Mouse (Mus musculus) forebrain, postnatal 0 days (tissue): ENCODE measurements around the gene Svs4. TPM values are rescaled to one million over a fixed set of nuclear protein-coding genes. Genes with fewer than 3 reads are reported as not detected.
"Not testable (repeated sequence)": the region's sequence is repeated elsewhere in the genome, so short reads cannot be mapped to it uniquely, and the experiment has no call there.

Source experiments
- ATAC-seq: fragments of 200-750 bp; cut with Nextera tagmentation; 2 replicates; pipeline ENCODE4 v1.8.0; 2017; ENCODE audit warnings: mild to moderate bottlenecking, moderate library complexity
- DNase-seq: peaks from one replicate; pipeline ENCODE4 v3.0.0-alpha.2; 2015
- H3K27ac ChIP-seq: fragments of 300-500 bp; sonication (generic); 2 replicates; pipeline ENCODE4 v1.5.1; 2014; ENCODE audit warnings: low read depth, mild to moderate bottlenecking, antibody characterized with exemption, low read length, moderate library complexity, mixed read lengths
- H3K27me3 ChIP-seq: fragments of 300-500 bp; sonication (generic); 2 replicates; pipeline ENCODE4 v1.6.1; 2014; ENCODE audit warnings: mild to moderate bottlenecking, low read length, mixed read lengths; ENCODE audit not compliant: insufficient read depth
- H3K36me3 ChIP-seq: fragments of 300-500 bp; sonication (generic); 2 replicates; pipeline ENCODE4 v1.6.1; 2014; ENCODE audit warnings: mild to moderate bottlenecking, moderate library complexity; ENCODE audit not compliant: insufficient read depth
- H3K4me1 ChIP-seq: fragments of 300-500 bp; sonication (generic); 2 replicates; pipeline ENCODE4 v1.6.1; 2014; ENCODE audit warnings: antibody characterized with exemption; ENCODE audit not compliant: insufficient read depth
- H3K4me2 ChIP-seq: fragments of 300-500 bp; sonication (generic); 2 replicates; pipeline ENCODE4 v1.6.1; 2014; ENCODE audit warnings: low read depth, mild to moderate bottlenecking, moderate library complexity
- H3K4me3 ChIP-seq: fragments of 300-500 bp; sonication (generic); 2 replicates; pipeline ENCODE4 v1.5.1; 2014; ENCODE audit warnings: low read depth, low read length, mixed read lengths
- H3K9ac ChIP-seq: fragments of 300-500 bp; sonication (generic); 2 replicates; pipeline ENCODE4 v1.6.1; 2014; ENCODE audit warnings: mild to moderate bottlenecking
- H3K9me3 ChIP-seq: fragments of 300-500 bp; sonication (generic); 2 replicates; pipeline ENCODE4 v1.6.1; 2016; ENCODE audit warnings: low read length
- CTCF ChIP-seq: sonication (generic); IDR thresholded peaks from 2 replicates; pipeline ENCODE4 v1.5.1; 2016; ENCODE audit warnings: antibody characterized with exemption, control low read depth, low read depth
- WGBS: fragments of 180-500 bp; shearing (Covaris S2); extraction: QIAGEN DNeasy Blood & Tissue Kit; methylation state at CpG from one replicate; pipeline ENCODE4 v1.1.7; 2014; 5-methylcytosine and 5-hydroxymethylcytosine counted together
- polyA plus RNA-seq: library from polyadenylated mRNA; unstranded; fragments of >200 nt; fragmentation: Nextera tagmentation; extraction: Ambion mirVana; gene quantifications from 2 replicates; pipeline ENCODE4 v1.2.1, GENCODE M21; 2015
- total RNA-seq: library from RNA; depleted of rRNA; stranded (reverse); fragments of >200 nt; gene quantifications from 2 replicates; pipeline ENCODE4 v1.2.3, GENCODE M21; 2014; rRNA removed

Svs4 gene
- total RNA-seq (not detected in 2 replicates), polyA plus RNA-seq (not detected in 2 replicates)

GRCm38 (mm10) chr2:164278359-164278758, at the start of gene Svs4:
Gene Svs4 (minus strand): TSS chr2:164278459.
- TF ChIP-seq CTCF = no peak
- WGBS = 95% methylated on average over 4 of the region's 4 CpGs
- Histone ChIP-seq H3K27ac (no peak within 1 kb of the TSS), H3K9ac (no peak within 1 kb of the TSS), H3K27me3 (no peaks in the 10 kb centered on the region), H3K9me3 (no peaks in the 10 kb centered on the region), H3K4me2 (no peak within 1 kb of the TSS), H3K4me3 (no peak within 1 kb of the TSS), H3K36me3 (no peaks in the 10 kb centered on the region), H3K4me1 (no peaks in the 10 kb centered on the region)
- ATAC-seq (no peak), DNase-seq (no peak)

- no peak overlapping the region for H3K9ac ChIP-seq
- H3K4me2 ChIP-seq = no peak overlapping the region
- ATAC-seq (no peak), DNase-seq (no peak)
- TF ChIP-seq CTCF = no peak
- H3K4me3 ChIP-seq = no peak overlapping the region
- H3K27ac ChIP-seq = no peak overlapping the region
- H3K9me3 ChIP-seq = no peaks in the 10 kb centered on the region
- no peaks in the 10 kb centered on the region for H3K36me3 ChIP-seq
- 91% methylated on average over 6 of the region's 6 CpGs for WGBS
- no peaks in the 10 kb centered on the region for H3K27me3 ChIP-seq
- no peaks in the 10 kb centered on the region for H3K4me1 ChIP-seq
Observed at GRCm38 (mm10) chr2:164320983-164321382, 42.7 kb upstream of the Svs4 start.

GRCm38 (mm10) chr2:164316451-164316850, 38.2 kb upstream of the Svs4 start, which contains the start of gene Svs6:
Gene Svs6 (plus strand): TSS chr2:164316751.
- H3K9ac ChIP-seq, H3K9me3 ChIP-seq, H3K27ac ChIP-seq, H3K4me2 ChIP-seq, H3K4me1 ChIP-seq, ATAC-seq, DNase-seq, H3K36me3 ChIP-seq, H3K27me3 ChIP-seq, H3K4me3 ChIP-seq: not testable (repeated sequence)
- 90% methylated on average over 1 of the region's 1 CpGs for WGBS

- H3K4me2 ChIP-seq, H3K27me3 ChIP-seq, ATAC-seq, H3K4me3 ChIP-seq, H3K27ac ChIP-seq, H3K4me1 ChIP-seq, H3K36me3 ChIP-seq, DNase-seq, H3K9ac ChIP-seq, H3K9me3 ChIP-seq: not testable (repeated sequence)
Observed at GRCm38 (mm10) chr2:164315460-164315859, 37.2 kb upstream of the Svs4 start.

- Histone ChIP-seq H3K4me2 (no peak overlapping the region), H3K9me3 (no peaks in the 10 kb centered on the region), H3K27ac (no peak overlapping the region), H3K27me3 (no peaks in the 10 kb centered on the region), H3K4me1 (no peaks in the 10 kb centered on the region), H3K4me3 (no peak overlapping the region), H3K9ac (no peak overlapping the region), H3K36me3 (no peaks in the 10 kb centered on the region)
- WGBS = 81% methylated on average over 5 of the region's 5 CpGs
- TF ChIP-seq CTCF = no peak
- DNase-seq = no peak
- ATAC-seq = no peak
Observed at GRCm38 (mm10) chr2:164312599-164312998, 34.3 kb upstream of the Svs4 start.

GRCm38 (mm10) chr2:164288968-164289367, 10.7 kb upstream of the Svs4 start, which contains the start of gene Svs3a:
Gene Svs3a (plus strand): TSS chr2:164289268.
- not testable (repeated sequence) for H3K4me1 ChIP-seq, H3K4me2 ChIP-seq, H3K36me3 ChIP-seq, H3K9me3 ChIP-seq, H3K27ac ChIP-seq, H3K27me3 ChIP-seq, ATAC-seq, H3K4me3 ChIP-seq, H3K9ac ChIP-seq, DNase-seq
- 90% methylated on average over 1 of the region's 1 CpGs for WGBS

- H3K27ac ChIP-seq, H3K4me1 ChIP-seq, H3K9ac ChIP-seq, ATAC-seq, DNase-seq, H3K36me3 ChIP-seq, H3K27me3 ChIP-seq, H3K4me2 ChIP-seq, H3K4me3 ChIP-seq, H3K9me3 ChIP-seq: not testable (repeated sequence)
- 90% methylated on average over 1 of the region's 1 CpGs for WGBS
Observed at GRCm38 (mm10) chr2:164256540-164256939, 21.7 kb downstream of the Svs4 start, which contains the start of gene Svs3b. Gene Svs3b (minus strand): TSS chr2:164256640.

- no peaks in the 10 kb centered on the region for H3K27me3 ChIP-seq
- no peak for DNase-seq
- no peaks in the 10 kb centered on the region for H3K4me1 ChIP-seq
- H3K4me2 ChIP-seq = no peak within 1 kb of the TSS
- no peak within 1 kb of the TSS for H3K9ac ChIP-seq
- no peak within 1 kb of the TSS for H3K27ac ChIP-seq
- no peaks in the 10 kb centered on the region for H3K36me3 ChIP-seq
- WGBS = 89% methylated on average over 3 of the region's 3 CpGs
- no peaks in the 10 kb centered on the region for H3K9me3 ChIP-seq
- no peak within 1 kb of the TSS for H3K4me3 ChIP-seq
- TF ChIP-seq CTCF = no peak
- ATAC-seq = no peak
Observed at GRCm38 (mm10) chr2:164238366-164238765, 39.9 kb downstream of the Svs4 start, which contains the start of gene Svs2. Gene Svs2 (minus strand): TSS chr2:164238466.
